Mouse (Mus musculus): ENCODE measurements at regions not wholly inside any gene's neighbourhood (a gene's known extent, or its start where the extent isn't known, plus 50 kb on each side); places are given as distances from the start of the nearest gene placed in this dataset.
A peak's percentile ranks its signal among the peaks of the same experiment; 100 is the strongest.

- TF ChIP-seq CTCF (IDR thresholded peaks at IDR 0.05; ENCODE audit: control insufficient read depth, insufficient read depth, insufficient read length) = no peak
- no peak for TF ChIP-seq MYOD1 (IDR thresholded peaks at IDR 0.05; ENCODE audit: control insufficient read depth, insufficient read length, low read depth)
- TF ChIP-seq USF1 (IDR thresholded peaks at IDR 0.05; ENCODE audit: low read depth) = no peak
- TF ChIP-seq CEBPB (IDR thresholded peaks at IDR 0.05; ENCODE audit: low read depth) = no peak
- TF ChIP-seq MAX (IDR thresholded peaks at IDR 0.05) = no peak
- TF ChIP-seq MYOG (IDR thresholded peaks at IDR 0.05; ENCODE audit: control insufficient read depth, extremely low read depth, insufficient read length) = no peak
- peak; percentile 10 for TF ChIP-seq FOSL1 (IDR thresholded peaks at IDR 0.05; ENCODE audit: insufficient read depth, low read length, poor library complexity, severe bottlenecking)
Observed at GRCm38 (mm10) chr9:41542511-41542910, 381.0 kb upstream of the Ubash3b start.

Data from C2C12 (cell line).